ENCODE assay signal across 23 mouse cellular contexts in genomic region chr4:127286907-127287306, GRCm38 (mm10). TPM values are rescaled to one million over a fixed set of nuclear protein-coding genes. Genes with fewer than 3 reads are reported as not detected.
DNase-seq lines count a peak whose midpoint lies in the region; ATAC-seq lines count a peak whose summit lies in the region.
"Had no signal": no experiment of that assay in that cellular context is flagged by ENCODE, and none has a peak within 500 bp of the region (broad histone marks: within the 10 kb centered on the region; RNA-seq: fewer than 3 reads in every experiment).

No protein-coding gene starts in this region.

- 75% methylated on average over 4 of the region's 4 CpGs for WGBS in midbrain, embryonic 12.5 days
- 69% methylated on average over 4 of the region's 4 CpGs for WGBS in midbrain, embryonic 13.5 days

- DNase-seq in heart, adult 11 months, result peak; percentile 91
- DNase-seq in heart, postnatal 25 days (ENCODE audit: low spot score), result no peak
- no peak for DNase-seq in spleen, adult 12 weeks (ENCODE audit: low spot score)
- DNase-seq: adrenal gland, adult 8-10 months; adrenal gland, postnatal 14 days; adrenal gland, postnatal 36 days; B cell, adult 2 months; cerebellum, adult 11-12 months; cerebellum, adult 2 months; cerebellum, adult 9-10 months; cerebellum, postnatal 10 days; cerebellum, postnatal 25 days; forebrain, postnatal 0 days had no signal

- H3K27ac ChIP-seq in midbrain, embryonic 12.5 days (replicated peaks), result no peak overlapping the region
- H3K27ac ChIP-seq in midbrain, embryonic 13.5 days, result no peak overlapping the region
- H3K27ac ChIP-seq: forebrain, embryonic 13.5 days; forebrain, embryonic 15.5 days had no signal

- ATAC-seq in midbrain, embryonic 12.5 days (ENCODE audit: low FRiP score, low read depth), result no peak
- ATAC-seq in midbrain, embryonic 13.5 days, result no peak
- ATAC-seq: activated CD4-positive, CD25-positive, alpha-beta regulatory T cell, adult 4 months; CD4-positive, CD25-positive, alpha-beta regulatory T cell, adult 4 months; forebrain, embryonic 13.5 days; forebrain, embryonic 15.5 days; forebrain, postnatal 0 days; Patski had no signal

- no peaks in the 10 kb centered on the region for H3K4me1 ChIP-seq in midbrain, embryonic 12.5 days
- H3K4me1 ChIP-seq in midbrain, embryonic 13.5 days (replicated peaks), result no peaks in the 10 kb centered on the region
- H3K4me1 ChIP-seq: forebrain, embryonic 13.5 days; forebrain, embryonic 15.5 days had no signal

- H3K4me2 ChIP-seq in midbrain, embryonic 12.5 days (replicated peaks), result no peak overlapping the region
- no peak overlapping the region for H3K4me2 ChIP-seq in midbrain, embryonic 13.5 days (replicated peaks)
- H3K4me2 ChIP-seq: forebrain, embryonic 13.5 days; forebrain, embryonic 15.5 days had no signal

- H3K9ac ChIP-seq in midbrain, embryonic 12.5 days (replicated peaks), result 0 out of 2 replicates have a peak overlapping the region, but pooled peaks have one; percentile 15
- no peak overlapping the region for H3K9ac ChIP-seq in midbrain, embryonic 13.5 days (replicated peaks)
- H3K9ac ChIP-seq: forebrain, embryonic 13.5 days; forebrain, embryonic 15.5 days; forebrain, postnatal 0 days had no signal

- no peaks in the 10 kb centered on the region for H3K36me3 ChIP-seq in midbrain, embryonic 12.5 days
- H3K36me3 ChIP-seq in midbrain, embryonic 13.5 days, result no peaks in the 10 kb centered on the region
- H3K36me3 ChIP-seq: forebrain, embryonic 15.5 days; G1E had no signal

- no peaks in the 10 kb centered on the region for H3K27me3 ChIP-seq in midbrain, embryonic 12.5 days
- H3K27me3 ChIP-seq in midbrain, embryonic 13.5 days, result no peaks in the 10 kb centered on the region
- H3K27me3 ChIP-seq: forebrain, embryonic 13.5 days; forebrain, embryonic 15.5 days; Patski had no signal

- intact Hi-C loops in heart, postnatal 25 days (cut with DNase I), result no loop called here

- H3K4me3 ChIP-seq in midbrain, embryonic 12.5 days, result no peak overlapping the region
- no peak overlapping the region for H3K4me3 ChIP-seq in midbrain, embryonic 13.5 days (replicated peaks)
- H3K4me3 ChIP-seq: forebrain, embryonic 13.5 days; forebrain, embryonic 15.5 days had no signal

- H3K9me3 ChIP-seq in midbrain, embryonic 12.5 days, result no peaks in the 10 kb centered on the region
- H3K9me3 ChIP-seq in midbrain, embryonic 13.5 days, result no peaks in the 10 kb centered on the region
- H3K9me3 ChIP-seq: forebrain, embryonic 13.5 days; forebrain, embryonic 15.5 days had no signal

RNA-seq across cellular contexts. Expression of gene Gja4, which starts 26.9 kb away (rescaled TPM):
- 10 to 100 TPM; 11.1 to 12.5 TPM for total RNA-seq in heart, postnatal 25 days (2021)
- 12.6 and 17.1 TPM in 2 replicates for polyA plus RNA-seq in midbrain, embryonic 12.5 days (2016; fragmentation: Nextera tagmentation; extraction: Ambion mirVana)
- polyA plus RNA-seq in midbrain, embryonic 13.5 days (2015; fragmentation: Nextera tagmentation; extraction: Ambion mirVana), result 17.8 and 17.9 TPM in 2 replicates
- total RNA-seq: CH12.LX had no signal
- polyA plus RNA-seq: activated CD4-positive, CD25-positive, alpha-beta regulatory T cell, adult 4 months; CD4-positive, CD25-positive, alpha-beta regulatory T cell, adult 4 months; G1E had no signal

RNA-seq across cellular contexts. Expression of gene Smim12, which starts 43.3 kb away (rescaled TPM):
- 10 to 100 TPM; 49.2 to 50.6 TPM for total RNA-seq in heart, postnatal 25 days (2021)
- 41.7 and 50.3 TPM in 2 replicates for polyA plus RNA-seq in midbrain, embryonic 12.5 days (2016; fragmentation: Nextera tagmentation; extraction: Ambion mirVana)
- 45.1 and 48.0 TPM in 2 replicates for polyA plus RNA-seq in midbrain, embryonic 13.5 days (2015; fragmentation: Nextera tagmentation; extraction: Ambion mirVana)

RNA-seq across cellular contexts. Expression of gene Gjb3, which starts 43.7 kb away (rescaled TPM):
- total RNA-seq in heart, postnatal 25 days (2021), result under 1 TPM in 1 of 2 experiments, not detected in 1; 0.13 TPM
- 0.42 and 0.65 TPM in 2 replicates for polyA plus RNA-seq in midbrain, embryonic 12.5 days (2016; fragmentation: Nextera tagmentation; extraction: Ambion mirVana)
- 0.22 and 0.32 TPM in 2 replicates for polyA plus RNA-seq in midbrain, embryonic 13.5 days (2015; fragmentation: Nextera tagmentation; extraction: Ambion mirVana)
- total RNA-seq: adrenal gland, adult 18-20 months; adrenal gland, adult 8-10 months; adrenal gland, postnatal 36 days; CH12.LX; G1E had no signal
- polyA plus RNA-seq: activated CD4-positive, CD25-positive, alpha-beta regulatory T cell, adult 4 months; forebrain, embryonic 13.5 days; forebrain, embryonic 15.5 days; G1E had no signal
